Mouse (Mus musculus): ENCODE results near the gene Pltp.
"Not testable (repeated sequence)": the region's sequence is repeated elsewhere in the genome, so short reads cannot be mapped to it uniquely, and the experiment has no call there.

Pltp gene

GRCm38 (mm10) chr2:164804533-164805331 lies 52.8 kb downstream of the Pltp start, which contains the start of the genes Acot8 and Zswim3:
Acot8 (minus strand) TSS chr2:164804882.
Zswim3 (plus strand) TSS chr2:164805098.
- peak; percentile 99 for DNase-seq (ENCODE audit: low spot score)

- no peak for DNase-seq (ENCODE audit: low spot score)
These were observed 53.6 kb downstream of the Pltp start for GRCm38 (mm10) chr2:164803921-164804313.

- no peak for DNase-seq (ENCODE audit: low spot score)
These were observed 54.1 kb downstream of the Pltp start for GRCm38 (mm10) chr2:164803201-164803920.

- DNase-seq (ENCODE audit: low spot score) = no peak
These were observed 57.1 kb downstream of the Pltp start for GRCm38 (mm10) chr2:164800252-164801004.

- DNase-seq (ENCODE audit: low spot score) = not testable (repeated sequence)
These were observed 59.0 kb downstream of the Pltp start for GRCm38 (mm10) chr2:164798554-164798953.

- no peak for DNase-seq (ENCODE audit: low spot score)
These were observed 61.6 kb downstream of the Pltp start for GRCm38 (mm10) chr2:164795868-164796267.

GRCm38 (mm10) chr2:164794293-164794692 lies 63.2 kb downstream of the Pltp start:
- no peak for DNase-seq (ENCODE audit: low spot score)

GRCm38 (mm10) chr2:164793772-164794171 lies 63.7 kb downstream of the Pltp start:
- DNase-seq (ENCODE audit: low spot score) = no peak

GRCm38 (mm10) chr2:164793236-164793635 lies 64.3 kb downstream of the Pltp start:
- DNase-seq (ENCODE audit: low spot score) = no peak

GRCm38 (mm10) chr2:164792400-164793190 lies 64.9 kb downstream of the Pltp start:
- DNase-seq (ENCODE audit: low spot score) = no peak

GRCm38 (mm10) chr2:164791841-164792261 lies 65.7 kb downstream of the Pltp start:
- DNase-seq (ENCODE audit: low spot score) = no peak

GRCm38 (mm10) chr2:164790451-164790850 lies 67.1 kb downstream of the Pltp start:
- DNase-seq (ENCODE audit: low spot score) = no peak
